ENCODE assay signal across 32 mouse cellular contexts in the genomic region with DNA sequence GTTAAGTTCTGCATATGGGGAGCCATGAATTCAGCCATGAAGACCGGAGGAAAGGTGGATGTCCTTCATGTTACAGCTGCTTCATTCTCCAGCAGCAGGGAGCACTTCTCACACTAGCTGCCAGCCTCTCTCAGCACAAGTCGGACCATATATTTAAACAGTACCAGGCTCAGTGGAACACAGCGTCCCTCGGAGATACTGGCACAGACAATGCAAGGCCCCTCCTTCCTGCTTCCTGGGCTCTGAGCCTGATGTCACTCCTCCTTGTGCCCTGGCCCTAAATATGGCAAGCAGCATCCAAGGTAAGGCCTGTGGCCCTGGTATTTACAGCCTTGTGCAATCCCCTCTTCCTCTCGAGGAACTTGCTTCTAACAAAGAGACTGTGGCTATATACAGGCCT. TPM values are rescaled to one million over a fixed set of nuclear protein-coding genes. Genes with fewer than 3 reads are reported as not detected.
"Had no signal": no experiment of that assay in that cellular context is flagged by ENCODE, and none has a peak within 500 bp of the region (broad histone marks: within the 10 kb centered on the region; RNA-seq: fewer than 3 reads in every experiment).

No protein-coding gene starts in this region.

- H3K4me1 ChIP-seq: heart, embryonic 13.5 days; heart, embryonic 15.5 days; hindbrain, embryonic 13.5 days; hindbrain, embryonic 15.5 days; kidney, embryonic 15.5 days; limb, embryonic 13.5 days; limb, embryonic 15.5 days; liver, embryonic 12.5 days had no signal

- DNase-seq: gastrocnemius, postnatal 14 days; gastrocnemius, postnatal 36 days; heart, adult 18-20 months; heart, postnatal 14 days; heart, postnatal 36 days; kidney, adult 11 months; kidney, adult 2 months; kidney, adult 9 months; kidney, postnatal 14 days; kidney, postnatal 36 days; layer of hippocampus, adult 9-11 months; layer of hippocampus, postnatal 36 days; left cerebral cortex, postnatal 4 days; lung, adult 18-20 months had no signal

- H3K27me3 ChIP-seq: heart, embryonic 13.5 days; heart, embryonic 15.5 days; hindbrain, embryonic 13.5 days; hindbrain, embryonic 15.5 days; kidney, embryonic 15.5 days; limb, embryonic 13.5 days; limb, embryonic 15.5 days; liver, embryonic 12.5 days had no signal

- ATAC-seq: hindbrain, postnatal 0 days; intestine, embryonic 16.5 days; liver, embryonic 12.5 days had no signal

- H3K27ac ChIP-seq: heart, embryonic 13.5 days; heart, embryonic 15.5 days; hindbrain, embryonic 13.5 days; hindbrain, embryonic 15.5 days; hindbrain, postnatal 0 days; kidney, embryonic 15.5 days; kidney, postnatal 0 days; limb, embryonic 13.5 days; limb, embryonic 15.5 days; liver, embryonic 12.5 days; liver, embryonic 14.5 days had no signal

- H3K4me3 ChIP-seq: heart, embryonic 13.5 days; heart, embryonic 15.5 days; hindbrain, embryonic 13.5 days; hindbrain, embryonic 15.5 days; kidney, embryonic 15.5 days; limb, embryonic 13.5 days; limb, embryonic 15.5 days; liver, embryonic 12.5 days had no signal

RNA-seq across cellular contexts. Expression of a gene that starts 23.1 kb away (rescaled TPM):
- polyA plus RNA-seq: heart, embryonic 11.5 days; heart, embryonic 13.5 days; heart, embryonic 15.5 days; heart, postnatal 0 days; intestine, embryonic 14.5 days; kidney, adult 2 months; large intestine, adult 2 months; limb, embryonic 13.5 days; limb, embryonic 15.5 days; liver, adult 2 months; liver, embryonic 12.5 days; liver, embryonic 14.5 days; liver, embryonic 16.5 days had no signal
